Comparison of ENCODE assay signal across 28 mouse cellular contexts in genomic region chr14:71948701-71949100, GRCm38 (mm10).
DNase-seq lines count a peak whose midpoint lies in the region; ATAC-seq and TF ChIP-seq lines count a peak whose summit lies in the region.
"Had no signal": no experiment of that assay in that cellular context is flagged by ENCODE, and none has a peak within 500 bp of the region (broad histone marks: within the 10 kb centered on the region; RNA-seq: fewer than 3 reads in every experiment).

No protein-coding gene starts in this region.

- no peaks in the 10 kb centered on the region for H3K27me3 ChIP-seq in midbrain, postnatal 0 days (ENCODE audit: insufficient read depth, low read length)
- H3K27me3 ChIP-seq in midbrain, embryonic 15.5 days (replicated peaks): no peaks in the 10 kb centered on the region
- H3K27me3 ChIP-seq: embryonic facial prominence, embryonic 15.5 days; heart, embryonic 15.5 days; hindbrain, embryonic 12.5 days; Patski had no signal

- ATAC-seq in cerebellum, adult (ENCODE audit: insufficient number of reproducible peaks, low FRiP score, low TSS enrichment): no peak
- ATAC-seq in midbrain, postnatal 0 days (ENCODE audit: low FRiP score): no peak
- ATAC-seq in midbrain, embryonic 15.5 days (replicated peaks): no peak
- ATAC-seq: intestine, embryonic 16.5 days; Patski had no signal

- H3K36me3 ChIP-seq in midbrain, postnatal 0 days (ENCODE audit: insufficient read depth, low read length): no peaks in the 10 kb centered on the region
- H3K36me3 ChIP-seq in midbrain, embryonic 15.5 days (replicated peaks): no peaks in the 10 kb centered on the region
- H3K36me3 ChIP-seq: embryonic facial prominence, embryonic 10.5 days; embryonic facial prominence, embryonic 15.5 days; forebrain, embryonic 12.5 days; heart, embryonic 10.5 days; heart, embryonic 15.5 days; hindbrain, embryonic 12.5 days; limb, embryonic 12.5 days had no signal

- H3K27ac ChIP-seq in midbrain, postnatal 0 days (ENCODE audit: low read depth, low read length): no peak overlapping the region
- H3K27ac ChIP-seq in midbrain, embryonic 15.5 days: no peak overlapping the region
- no peak overlapping the region for H3K27ac ChIP-seq in layer of hippocampus, adult 2 months
- H3K27ac ChIP-seq: embryonic facial prominence, embryonic 10.5 days; embryonic facial prominence, embryonic 15.5 days; forebrain, embryonic 12.5 days; heart, embryonic 10.5 days; heart, embryonic 15.5 days; hindbrain, embryonic 12.5 days; kidney, postnatal 0 days; limb, embryonic 12.5 days had no signal

- no peak overlapping the region for H3K4me3 ChIP-seq in midbrain, postnatal 0 days (ENCODE audit: low read depth, low read length)
- H3K4me3 ChIP-seq in midbrain, embryonic 15.5 days: no peak overlapping the region
- no peak overlapping the region for H3K4me3 ChIP-seq in layer of hippocampus, adult 2 months
- H3K4me3 ChIP-seq: embryonic facial prominence, embryonic 10.5 days; embryonic facial prominence, embryonic 15.5 days; forebrain, embryonic 12.5 days; heart, embryonic 10.5 days; heart, embryonic 15.5 days; hindbrain, embryonic 12.5 days; limb, embryonic 12.5 days had no signal

- DNase-seq in cerebellum, adult 11-12 months: peak; percentile 29
- DNase-seq in midbrain, postnatal 0 days (ENCODE audit: low spot score): peak; percentile 68
- DNase-seq in cerebellum, postnatal 14 days: peak; percentile 56 to 72
- DNase-seq in retina, embryonic 14.5 days (ENCODE audit: low spot score): no peak
- DNase-seq in layer of hippocampus, adult 2 months (ENCODE audit: low spot score in 2 of 2): no peak
- DNase-seq: adrenal gland, postnatal 10 days; gastrocnemius, postnatal 14 days; kidney, adult 8-10 months; layer of hippocampus, adult 9-11 months; lung, postnatal 36 days; retina, postnatal 1 day; right cerebral cortex, postnatal 25 days; spleen, adult 18-20 months; thymus, postnatal 25 days had no signal

- H3K9me3 ChIP-seq in midbrain, postnatal 0 days (ENCODE audit: low read length): no peaks in the 10 kb centered on the region
- H3K9me3 ChIP-seq in midbrain, embryonic 15.5 days: no peaks in the 10 kb centered on the region
- H3K9me3 ChIP-seq: embryonic facial prominence, embryonic 10.5 days; embryonic facial prominence, embryonic 15.5 days; forebrain, embryonic 12.5 days; heart, embryonic 10.5 days; heart, embryonic 15.5 days; hindbrain, embryonic 12.5 days; limb, embryonic 12.5 days had no signal

- no peak overlapping the region for H3K9ac ChIP-seq in midbrain, postnatal 0 days (replicated peaks; ENCODE audit: low read length, poor library complexity, severe bottlenecking)
- H3K9ac ChIP-seq in midbrain, embryonic 15.5 days: no peak overlapping the region
- H3K9ac ChIP-seq: embryonic facial prominence, embryonic 15.5 days; forebrain, embryonic 12.5 days; heart, embryonic 15.5 days; hindbrain, embryonic 12.5 days; limb, embryonic 12.5 days had no signal

- H3K4me1 ChIP-seq in midbrain, postnatal 0 days (ENCODE audit: insufficient read depth, low read length): no peaks in the 10 kb centered on the region
- H3K4me1 ChIP-seq in midbrain, embryonic 15.5 days: no peaks in the 10 kb centered on the region
- H3K4me1 ChIP-seq: embryonic facial prominence, embryonic 10.5 days; embryonic facial prominence, embryonic 15.5 days; heart, embryonic 10.5 days; heart, embryonic 15.5 days; limb, embryonic 12.5 days had no signal

- no peak overlapping the region for H3K4me2 ChIP-seq in midbrain, postnatal 0 days (ENCODE audit: low read depth, low read length, poor library complexity, severe bottlenecking)
- no peak overlapping the region for H3K4me2 ChIP-seq in midbrain, embryonic 15.5 days
- H3K4me2 ChIP-seq: embryonic facial prominence, embryonic 15.5 days; forebrain, embryonic 12.5 days; heart, embryonic 15.5 days; hindbrain, embryonic 12.5 days; limb, embryonic 12.5 days; liver, embryonic 11.5 days; midbrain, embryonic 11.5 days had no signal

- TF ChIP-seq CTCF in midbrain, postnatal 0 days (IDR thresholded peaks at IDR 0.05): no peak
- no peak for TF ChIP-seq CTCF in layer of hippocampus, adult 2 months (conservative IDR thresholded peaks at IDR 0.05)

- 91% methylated on average over 2 of the region's 2 CpGs for WGBS in midbrain, postnatal 0 days
- 93% methylated on average over 2 of the region's 2 CpGs for WGBS in midbrain, embryonic 15.5 days

Comparison
In these comparisons a context has a peak if more than half of its experiments do, and no peak if none do; other contexts are left out.
1. DNase-seq: peak in cerebellum, adult 11-12 months (single experiment), midbrain, postnatal 0 days (single experiment) and cerebellum, postnatal 14 days (2 of 2); none in retina, embryonic 14.5 days (single experiment) and layer of hippocampus, adult 2 months (0 of 2).